Mouse (Mus musculus): ENCODE measurements at regions not wholly inside any gene's neighbourhood (a gene's known extent, or its start where the extent isn't known, plus 50 kb on each side); places are given as distances from the start of the nearest gene placed in this dataset.

- Histone ChIP-seq H3K27me3 (ENCODE audit: control insufficient read depth, insufficient read depth, low read length) (no peaks in the 10 kb centered on the region), H3K4me1 (ENCODE audit: control insufficient read depth, insufficient read depth, low read length) (no peaks in the 10 kb centered on the region), H3K36me3 (ENCODE audit: control insufficient read depth, insufficient read depth, low read length) (no peaks in the 10 kb centered on the region), H3K4me3 (ENCODE audit: low read depth, low read length) (no peak overlapping the region), H3K4me2 (ENCODE audit: low read depth) (no peak overlapping the region), H3K9me3 (ENCODE audit: control insufficient read depth, low read length) (no peaks in the 10 kb centered on the region), H3K27ac (ENCODE audit: low read depth, low read length) (no peak overlapping the region), H3K9ac (ENCODE audit: low read length) (no peak overlapping the region)
- DNase-seq (ENCODE audit: low spot score) (no peak), ATAC-seq (ENCODE audit: insufficient read depth, low FRiP score, low TSS enrichment) (no peak)
- 26% methylated on average over 4 of the region's 4 CpGs for WGBS
These were observed 99.3 kb upstream of the Kit start for GRCm38 (mm10) chr5:75475414-75475813.

DNA sequence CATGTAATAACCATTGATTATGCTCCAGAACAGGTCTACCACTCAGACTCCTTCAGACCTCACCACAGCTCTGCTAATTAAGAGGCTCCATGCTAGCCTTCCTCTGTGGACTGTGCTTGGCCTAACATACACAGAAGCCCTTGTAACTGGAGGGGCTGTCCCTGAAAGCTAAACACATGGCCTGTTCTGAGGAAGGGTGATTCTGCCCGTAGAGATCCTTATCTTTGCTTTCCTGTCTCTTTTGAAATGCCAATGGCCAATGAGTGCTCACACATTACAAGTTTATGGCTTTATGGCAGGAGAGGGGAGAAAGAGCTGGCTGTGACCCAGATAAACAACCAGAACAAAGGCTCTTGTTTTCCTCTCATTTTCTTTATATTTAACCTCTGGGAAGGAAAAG lies 96.2 kb upstream of the Kit start:
- no peak overlapping the region for H3K27ac ChIP-seq (ENCODE audit: low read depth, low read length)
- DNase-seq (ENCODE audit: low spot score), result no peak
- no peaks in the 10 kb centered on the region for H3K4me1 ChIP-seq (ENCODE audit: control insufficient read depth, insufficient read depth, low read length)
- no peaks in the 10 kb centered on the region for H3K9me3 ChIP-seq (ENCODE audit: control insufficient read depth, low read length)
- ATAC-seq (ENCODE audit: insufficient read depth, low FRiP score, low TSS enrichment), result no peak
- 3% methylated on average over 1 of the region's 1 CpGs for WGBS
- no peaks in the 10 kb centered on the region for H3K36me3 ChIP-seq (ENCODE audit: control insufficient read depth, insufficient read depth, low read length)
- no peak overlapping the region for H3K4me3 ChIP-seq (ENCODE audit: low read depth, low read length)
- H3K27me3 ChIP-seq (ENCODE audit: control insufficient read depth, insufficient read depth, low read length), result no peaks in the 10 kb centered on the region
- H3K4me2 ChIP-seq (ENCODE audit: low read depth), result no peak overlapping the region
- no peak overlapping the region for H3K9ac ChIP-seq (ENCODE audit: low read length)

GRCm38 (mm10) chr5:75479149-75479548 lies 95.6 kb upstream of the Kit start:
- 71% methylated on average over 11 of the region's 11 CpGs for WGBS
- Histone ChIP-seq H3K4me1 (ENCODE audit: control insufficient read depth, insufficient read depth, low read length) (no peaks in the 10 kb centered on the region), H3K27me3 (ENCODE audit: control insufficient read depth, insufficient read depth, low read length) (no peaks in the 10 kb centered on the region), H3K36me3 (ENCODE audit: control insufficient read depth, insufficient read depth, low read length) (no peaks in the 10 kb centered on the region), H3K27ac (ENCODE audit: low read depth, low read length) (no peak overlapping the region), H3K9me3 (ENCODE audit: control insufficient read depth, low read length) (no peaks in the 10 kb centered on the region), H3K4me3 (ENCODE audit: low read depth, low read length) (no peak overlapping the region), H3K4me2 (ENCODE audit: low read depth) (no peak overlapping the region), H3K9ac (ENCODE audit: low read length) (no peak overlapping the region)
- DNase-seq (ENCODE audit: low spot score) (no peak), ATAC-seq (ENCODE audit: insufficient read depth, low FRiP score, low TSS enrichment) (no peak)

GRCm38 (mm10) chr5:75481595-75481994 lies 93.1 kb upstream of the Kit start:
- no peak overlapping the region for H3K9ac ChIP-seq (ENCODE audit: low read length)
- DNase-seq (ENCODE audit: low spot score) (no peak), ATAC-seq (ENCODE audit: insufficient read depth, low FRiP score, low TSS enrichment) (no peak)
- H3K4me1 ChIP-seq (ENCODE audit: control insufficient read depth, insufficient read depth, low read length), result no peaks in the 10 kb centered on the region
- H3K4me2 ChIP-seq (ENCODE audit: low read depth), result no peak overlapping the region
- no peaks in the 10 kb centered on the region for H3K27me3 ChIP-seq (ENCODE audit: control insufficient read depth, insufficient read depth, low read length)
- no peak overlapping the region for H3K4me3 ChIP-seq (ENCODE audit: low read depth, low read length)
- H3K27ac ChIP-seq (ENCODE audit: low read depth, low read length), result no peak overlapping the region
- WGBS, result 15% methylated on average over 7 of the region's 7 CpGs
- no peaks in the 10 kb centered on the region for H3K9me3 ChIP-seq (ENCODE audit: control insufficient read depth, low read length)
- H3K36me3 ChIP-seq (ENCODE audit: control insufficient read depth, insufficient read depth, low read length), result no peaks in the 10 kb centered on the region

GRCm38 (mm10) chr5:75484330-75484729 lies 90.4 kb upstream of the Kit start:
- ATAC-seq (ENCODE audit: insufficient read depth, low FRiP score, low TSS enrichment), result no peak
- Histone ChIP-seq H3K4me1 (ENCODE audit: control insufficient read depth, insufficient read depth, low read length) (no peaks in the 10 kb centered on the region), H3K4me3 (ENCODE audit: low read depth, low read length) (no peak overlapping the region), H3K27ac (ENCODE audit: low read depth, low read length) (no peak overlapping the region), H3K9me3 (ENCODE audit: control insufficient read depth, low read length) (no peaks in the 10 kb centered on the region), H3K9ac (ENCODE audit: low read length) (no peak overlapping the region), H3K4me2 (ENCODE audit: low read depth) (no peak overlapping the region), H3K27me3 (ENCODE audit: control insufficient read depth, insufficient read depth, low read length) (no peaks in the 10 kb centered on the region), H3K36me3 (ENCODE audit: control insufficient read depth, insufficient read depth, low read length) (no peaks in the 10 kb centered on the region)
- 90% methylated on average over 7 of the region's 7 CpGs for WGBS
- no peak for DNase-seq (ENCODE audit: low spot score)

DNA sequence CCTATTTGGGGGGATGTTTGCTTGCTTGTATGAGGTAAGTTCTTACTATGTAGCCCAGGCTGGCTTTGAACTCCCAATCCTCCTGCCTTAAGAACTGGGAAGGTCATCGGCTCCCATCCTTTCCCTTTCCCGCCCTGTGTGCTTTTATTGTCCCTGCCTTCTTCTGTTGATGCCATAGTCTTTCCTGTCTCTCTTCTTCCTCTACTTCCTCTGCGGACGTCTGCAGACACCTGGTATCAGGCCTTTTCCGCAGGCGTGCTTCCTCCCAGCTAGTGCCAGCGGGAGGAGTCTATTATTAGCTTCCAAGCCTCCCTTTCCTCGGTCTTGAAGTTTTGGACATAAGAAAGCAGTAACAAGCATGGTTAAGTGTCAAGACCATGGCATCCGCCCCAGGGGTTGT lies 83.9 kb upstream of the Kit start:
- 83% methylated on average over 9 of the region's 9 CpGs for WGBS
- DNase-seq (ENCODE audit: low spot score), result no peak
- no peak overlapping the region for H3K4me2 ChIP-seq (ENCODE audit: low read depth)
- no peaks in the 10 kb centered on the region for H3K4me1 ChIP-seq (ENCODE audit: control insufficient read depth, insufficient read depth, low read length)
- H3K27ac ChIP-seq (ENCODE audit: low read depth, low read length), result no peak overlapping the region
- no peaks in the 10 kb centered on the region for H3K27me3 ChIP-seq (ENCODE audit: control insufficient read depth, insufficient read depth, low read length)
- no peak for ATAC-seq (ENCODE audit: insufficient read depth, low FRiP score, low TSS enrichment)
- H3K36me3 ChIP-seq (ENCODE audit: control insufficient read depth, insufficient read depth, low read length), result no peaks in the 10 kb centered on the region
- no peak overlapping the region for H3K9ac ChIP-seq (ENCODE audit: low read length)
- H3K4me3 ChIP-seq (ENCODE audit: low read depth, low read length), result no peak overlapping the region
- no peaks in the 10 kb centered on the region for H3K9me3 ChIP-seq (ENCODE audit: control insufficient read depth, low read length)

DNA sequence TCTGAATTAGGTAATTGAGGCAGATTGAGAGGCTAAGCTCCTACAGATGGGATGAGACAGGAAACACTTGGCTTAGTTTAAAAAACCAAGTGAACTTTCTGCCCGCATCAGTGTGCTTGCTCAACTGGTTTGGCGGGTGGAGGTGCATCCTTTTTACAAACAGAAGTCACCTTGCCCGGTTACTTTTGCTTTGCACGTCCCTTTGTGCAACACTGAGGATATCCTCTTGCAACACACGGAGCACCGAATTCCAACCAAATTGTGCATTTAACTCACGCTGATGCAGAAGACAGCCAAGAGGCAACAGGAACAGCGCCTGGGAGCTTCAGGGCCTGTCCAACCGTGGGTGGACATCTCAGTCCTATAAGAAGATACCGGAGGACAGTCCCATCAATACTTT lies 80.6 kb upstream of the Kit start:
- no peaks in the 10 kb centered on the region for H3K36me3 ChIP-seq (ENCODE audit: control insufficient read depth, insufficient read depth, low read length)
- no peak overlapping the region for H3K9ac ChIP-seq (ENCODE audit: low read length)
- no peaks in the 10 kb centered on the region for H3K4me1 ChIP-seq (ENCODE audit: control insufficient read depth, insufficient read depth, low read length)
- H3K27ac ChIP-seq (ENCODE audit: low read depth, low read length), result no peak overlapping the region
- H3K4me2 ChIP-seq (ENCODE audit: low read depth), result no peak overlapping the region
- no peak overlapping the region for H3K4me3 ChIP-seq (ENCODE audit: low read depth, low read length)
- H3K27me3 ChIP-seq (ENCODE audit: control insufficient read depth, insufficient read depth, low read length), result no peaks in the 10 kb centered on the region
- H3K9me3 ChIP-seq (ENCODE audit: control insufficient read depth, low read length), result no peaks in the 10 kb centered on the region
- WGBS, result 90% methylated on average over 10 of the region's 10 CpGs
- DNase-seq (ENCODE audit: low spot score) (no peak), ATAC-seq (ENCODE audit: insufficient read depth, low FRiP score, low TSS enrichment) (no peak)

DNA sequence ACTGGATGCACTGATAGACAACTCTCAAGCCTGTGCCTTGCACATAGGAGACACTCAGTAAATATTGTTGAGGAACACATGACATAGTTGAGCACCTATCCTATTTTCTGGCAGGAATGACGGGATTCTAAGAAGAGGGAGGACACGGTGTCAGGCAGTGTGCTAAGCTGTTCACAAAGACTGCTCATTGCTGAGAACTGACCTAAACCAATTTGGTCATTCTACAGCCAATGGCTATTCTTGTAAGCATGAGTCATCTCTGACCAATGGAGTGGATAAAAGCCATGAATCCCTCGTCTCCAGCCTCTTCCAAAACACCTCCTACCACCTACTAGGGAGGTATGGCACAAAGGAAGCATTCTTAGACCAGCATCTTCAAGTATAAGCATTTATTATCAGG lies 75.7 kb upstream of the Kit start:
- no peak for DNase-seq (ENCODE audit: low spot score)
- Histone ChIP-seq H3K27me3 (ENCODE audit: control insufficient read depth, insufficient read depth, low read length) (no peaks in the 10 kb centered on the region), H3K9me3 (ENCODE audit: control insufficient read depth, low read length) (no peaks in the 10 kb centered on the region), H3K4me3 (ENCODE audit: low read depth, low read length) (no peak overlapping the region), H3K4me2 (ENCODE audit: low read depth) (no peak overlapping the region), H3K4me1 (ENCODE audit: control insufficient read depth, insufficient read depth, low read length) (no peaks in the 10 kb centered on the region), H3K36me3 (ENCODE audit: control insufficient read depth, insufficient read depth, low read length) (no peaks in the 10 kb centered on the region), H3K27ac (ENCODE audit: low read depth, low read length) (no peak overlapping the region), H3K9ac (ENCODE audit: low read length) (no peak overlapping the region)
- ATAC-seq (ENCODE audit: insufficient read depth, low FRiP score, low TSS enrichment), result no peak
- 91% methylated on average over 3 of the region's 3 CpGs for WGBS

DNA sequence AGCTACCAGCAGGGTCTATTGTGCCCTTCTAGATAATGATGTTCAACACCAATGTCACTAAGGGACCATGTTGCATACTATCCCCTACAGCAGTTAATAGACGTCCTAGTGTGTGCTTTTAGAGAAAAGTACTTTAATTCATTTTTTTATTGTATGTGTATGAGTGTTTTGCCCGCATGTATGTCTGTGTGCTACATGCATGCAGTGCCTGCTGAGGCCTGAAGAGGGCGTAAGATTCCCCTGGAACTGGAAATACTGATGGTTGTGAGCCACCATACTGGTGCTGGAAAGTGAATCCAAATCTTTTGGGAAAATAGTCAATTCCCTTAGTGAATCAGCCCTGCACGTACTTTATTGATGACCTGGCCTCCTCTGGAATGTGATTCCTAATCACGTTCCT lies 75.0 kb upstream of the Kit start:
- no peaks in the 10 kb centered on the region for H3K27me3 ChIP-seq (ENCODE audit: control insufficient read depth, insufficient read depth, low read length)
- 89% methylated on average over 5 of the region's 5 CpGs for WGBS
- ATAC-seq (ENCODE audit: insufficient read depth, low FRiP score, low TSS enrichment) (no peak), DNase-seq (ENCODE audit: low spot score) (no peak)
- H3K9me3 ChIP-seq (ENCODE audit: control insufficient read depth, low read length), result no peaks in the 10 kb centered on the region
- H3K4me2 ChIP-seq (ENCODE audit: low read depth), result no peak overlapping the region
- no peak overlapping the region for H3K4me3 ChIP-seq (ENCODE audit: low read depth, low read length)
- H3K36me3 ChIP-seq (ENCODE audit: control insufficient read depth, insufficient read depth, low read length), result no peaks in the 10 kb centered on the region
- no peak overlapping the region for H3K27ac ChIP-seq (ENCODE audit: low read depth, low read length)
- H3K9ac ChIP-seq (ENCODE audit: low read length), result no peak overlapping the region
- H3K4me1 ChIP-seq (ENCODE audit: control insufficient read depth, insufficient read depth, low read length), result no peaks in the 10 kb centered on the region
